Mouse (Mus musculus): ENCODE measurements around the gene Whrn.

Gene Whrn

GRCm38 (mm10) chr4:63444362-63445066, 51.3 kb downstream of the Whrn start:
- DNase-seq (ENCODE audit: low read depth): no peak

- DNase-seq (ENCODE audit: low read depth): no peak
Observed at GRCm38 (mm10) chr4:63443101-63443500, 52.7 kb downstream of the Whrn start.

- no peak for DNase-seq (ENCODE audit: low read depth)
Observed at GRCm38 (mm10) chr4:63441616-63442015, 54.2 kb downstream of the Whrn start.

GRCm38 (mm10) chr4:63440262-63440661, 55.5 kb downstream of the Whrn start:
- DNase-seq (ENCODE audit: low read depth): no peak

- no peak for DNase-seq (ENCODE audit: low read depth)
Observed at GRCm38 (mm10) chr4:63437968-63438367, 57.8 kb downstream of the Whrn start.

GRCm38 (mm10) chr4:63437119-63437815, 58.5 kb downstream of the Whrn start:
- DNase-seq (ENCODE audit: low read depth): no peak

GRCm38 (mm10) chr4:63435402-63435801, 60.4 kb downstream of the Whrn start:
- no peak for DNase-seq (ENCODE audit: low read depth)

- DNase-seq (ENCODE audit: low read depth): no peak
Observed at GRCm38 (mm10) chr4:63431098-63431497, 64.7 kb downstream of the Whrn start.

- no peak for DNase-seq (ENCODE audit: low read depth)
Observed at GRCm38 (mm10) chr4:63430357-63430756, 65.4 kb downstream of the Whrn start.

GRCm38 (mm10) chr4:63426308-63426707, 69.5 kb downstream of the Whrn start:
- DNase-seq (ENCODE audit: low read depth): no peak

- DNase-seq (ENCODE audit: low read depth): no peak
Observed at GRCm38 (mm10) chr4:63423811-63424210, 72.0 kb downstream of the Whrn start.

- DNase-seq (ENCODE audit: low read depth): no peak
Observed at GRCm38 (mm10) chr4:63423231-63423630, 72.6 kb downstream of the Whrn start.

GRCm38 (mm10) chr4:63420143-63420920, 75.5 kb downstream of the Whrn start:
- no peak for DNase-seq (ENCODE audit: low read depth)

GRCm38 (mm10) chr4:63418270-63418669, 77.5 kb downstream of the Whrn start:
- no peak for DNase-seq (ENCODE audit: low read depth)

GRCm38 (mm10) chr4:63417318-63417957, 78.4 kb downstream of the Whrn start:
- DNase-seq (ENCODE audit: low read depth): peak; percentile 88

GRCm38 (mm10) chr4:63414951-63415350, 80.8 kb downstream of the Whrn start:
- no peak for DNase-seq (ENCODE audit: low read depth)

GRCm38 (mm10) chr4:63411222-63411621, 84.6 kb downstream of the Whrn start:
- no peak for DNase-seq (ENCODE audit: low read depth)

GRCm38 (mm10) chr4:63410583-63410934, 85.2 kb downstream of the Whrn start:
- DNase-seq (ENCODE audit: low read depth): peak; percentile 98

GRCm38 (mm10) chr4:63409908-63410582, 85.7 kb downstream of the Whrn start:
- DNase-seq (ENCODE audit: low read depth): peak; percentile 92

GRCm38 (mm10) chr4:63409317-63409907, 86.4 kb downstream of the Whrn start:
- DNase-seq (ENCODE audit: low read depth): peak; percentile 79

GRCm38 (mm10) chr4:63408649-63409048, 87.1 kb downstream of the Whrn start:
- peak; percentile 87 for DNase-seq (ENCODE audit: low read depth)
